Mouse (Mus musculus) erythroid progenitor cell, adult 5-6 weeks (primary cell): ENCODE results near the gene Cenpa. TPM values are rescaled to one million over a fixed set of nuclear protein-coding genes. Genes with fewer than 3 reads are reported as not detected.

ENCODE experiments used
- ATAC-seq: replicated peaks from 2 replicates; pipeline ENCODE4 v1.8.0; 2016; ENCODE audit warnings: moderate number of reproducible peaks, mild to moderate bottlenecking, moderate TSS enrichment, inconsistent platforms; ENCODE audit not compliant: poor library complexity, low FRiP score, severe bottlenecking
- total RNA-seq, 2 experiments: library from RNA; stranded (forward) in 1 of 2; stranded (reverse) in 1 of 2; fragments of 150-400 nt in 1 of 2; fragments of 186-747, 209-891 nt in 1 of 2; gene quantifications; 2 replicates each; pipeline versions ENCODE4 v1.2.3 to v1.2.4; 2015 to 2017; ENCODE audit warnings: low replicate concordance in 2 of 2

Cenpa gene
- total RNA-seq, 2 experiments from 2014 or later: 370 to 540 TPM

DNA sequence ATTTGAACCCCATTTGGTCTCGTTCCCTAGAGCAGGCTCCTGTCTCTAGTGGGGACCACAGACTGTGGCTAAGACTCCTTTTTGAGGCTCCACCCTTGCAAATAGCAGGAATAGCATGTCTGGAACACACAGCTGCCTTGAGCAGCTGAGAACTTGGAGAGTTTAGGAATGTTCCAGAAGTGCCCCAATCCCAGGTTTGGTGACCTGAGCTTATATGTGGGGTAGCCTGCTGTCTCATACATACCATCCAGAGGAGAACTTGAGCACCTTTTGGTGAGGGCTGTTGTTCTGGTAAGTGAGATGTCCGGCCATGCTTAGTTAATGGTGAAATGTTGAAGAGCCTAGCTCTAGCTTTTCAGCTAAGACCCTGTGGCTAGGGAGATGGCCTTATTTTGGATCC lies 49.7 kb downstream of the Cenpa start:
- no peak for ATAC-seq

DNA sequence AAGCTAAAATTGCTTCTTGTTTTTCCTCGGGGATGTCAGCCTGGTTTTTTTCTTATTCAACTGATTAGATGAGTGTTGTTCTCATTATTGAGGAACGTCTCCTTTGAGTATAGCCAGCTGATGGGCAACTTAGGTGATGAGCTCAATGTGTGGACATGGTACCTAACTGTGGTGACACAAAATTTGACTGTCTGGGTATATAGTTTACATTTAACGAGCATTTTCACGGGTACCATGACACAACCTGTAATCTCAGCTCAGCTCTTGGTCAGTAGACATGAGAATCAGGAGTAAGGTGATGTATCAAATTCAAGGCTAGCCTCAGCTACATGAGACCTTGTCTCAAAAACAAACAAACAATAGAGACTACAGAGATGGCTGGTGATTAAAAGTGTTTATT lies 50.9 kb downstream of the Cenpa start:
- no peak for ATAC-seq

DNA sequence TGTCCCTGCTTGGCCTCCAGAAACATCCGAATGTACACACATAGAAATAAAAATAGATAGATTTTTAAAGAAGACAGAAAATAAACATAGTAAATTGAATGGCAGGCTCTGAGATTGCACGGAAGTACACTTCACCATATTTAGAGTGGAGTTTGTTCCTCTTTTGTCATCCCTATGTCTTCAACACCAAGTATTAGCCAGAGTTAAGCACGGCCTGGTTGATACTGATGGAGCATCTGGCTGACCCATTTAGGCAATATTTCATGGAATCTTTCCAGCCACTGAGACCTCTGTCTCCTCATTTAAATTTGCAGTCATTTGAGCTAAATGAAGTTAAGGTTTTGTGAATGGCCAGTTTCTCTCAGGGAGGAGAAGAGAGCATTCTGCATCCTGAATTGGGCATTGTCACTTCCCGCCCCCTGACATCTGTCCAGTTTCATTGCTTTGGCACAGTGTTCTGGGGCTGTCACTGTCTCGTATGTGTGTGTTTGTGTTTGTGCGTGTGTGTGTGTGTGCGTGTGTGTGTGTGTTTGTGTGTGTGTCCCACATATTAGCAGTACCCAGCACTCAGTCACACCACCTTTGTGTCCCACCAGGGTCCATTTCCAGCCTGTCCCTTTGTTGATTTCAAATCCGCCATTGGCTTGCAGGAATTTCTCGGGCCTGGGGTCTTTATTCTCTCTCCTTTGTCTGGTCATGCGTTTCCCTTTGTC lies 51.6 kb downstream of the Cenpa start:
- ATAC-seq: no peak

DNA sequence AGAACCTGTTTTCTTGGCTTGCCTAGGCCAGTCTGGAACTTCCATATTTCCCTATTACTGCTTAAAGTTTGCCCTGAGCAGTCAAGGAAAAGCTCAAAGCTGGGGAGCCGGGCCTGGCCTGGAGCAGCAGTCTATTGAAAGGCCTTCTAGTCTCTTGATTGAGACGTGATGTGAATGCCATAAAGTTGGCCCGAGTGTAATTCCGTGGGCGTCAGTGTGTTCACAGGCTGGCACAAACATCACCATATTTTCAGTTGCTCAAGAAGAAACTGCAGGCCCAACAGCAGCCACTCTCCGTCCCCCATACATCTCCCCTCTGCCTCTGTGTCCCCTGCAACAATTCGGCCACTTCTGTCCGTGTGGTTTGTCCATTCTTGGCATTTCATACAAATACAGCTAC lies 55.4 kb downstream of the Cenpa start:
- ATAC-seq: no peak

Other genes starting within 250 kb of the Cenpa start
- gene Otof, start 204.8 kb upstream of the Cenpa start, total RNA-seq (2015; ENCODE audit: low replicate concordance): not detected in 2 replicates
- gene Otof, start 204.8 kb upstream of the Cenpa start, total RNA-seq (2017; ENCODE audit: low replicate concordance): not detected in 2 replicates
- gene 1700001C02Rik, start 200.7 kb upstream of the Cenpa start, total RNA-seq (2015; ENCODE audit: low replicate concordance): not detected in 2 replicates
- gene 1700001C02Rik, start 200.7 kb upstream of the Cenpa start, total RNA-seq (2017; ENCODE audit: low replicate concordance): not detected in 2 replicates
- not detected in 2 replicates for gene Cib4, start 120.9 kb upstream of the Cenpa start, total RNA-seq (2015; ENCODE audit: low replicate concordance)
- not detected in 2 replicates for gene Cib4, start 120.9 kb upstream of the Cenpa start, total RNA-seq (2017; ENCODE audit: low replicate concordance)
- gene Kcnk3, start 78.6 kb upstream of the Cenpa start, total RNA-seq (2015; ENCODE audit: low replicate concordance): not detected in 2 replicates
- gene Kcnk3, start 78.6 kb upstream of the Cenpa start, total RNA-seq (2017; ENCODE audit: low replicate concordance): not detected in 2 replicates
- 9.4 and 13.4 TPM in 2 replicates for gene Slc35f6, start 18.8 kb upstream of the Cenpa start, total RNA-seq (2015; ENCODE audit: low replicate concordance)
- gene Slc35f6, start 18.8 kb upstream of the Cenpa start, total RNA-seq (2017; ENCODE audit: low replicate concordance): 11.2 and 16.7 TPM in 2 replicates
- gene Dpysl5, start 44.8 kb downstream of the Cenpa start, total RNA-seq (2015; ENCODE audit: low replicate concordance): 0.36 TPM in 1 of 2 replicates, not detected in the other
- not detected in 2 replicates for gene Dpysl5, start 44.8 kb downstream of the Cenpa start, total RNA-seq (2017; ENCODE audit: low replicate concordance)
- gene Mapre3, start 147.9 kb downstream of the Cenpa start, total RNA-seq (2015; ENCODE audit: low replicate concordance): 1.3 TPM in 1 of 2 replicates, not detected in the other
- 0.64 TPM in 1 of 2 replicates, not detected in the other for gene Mapre3, start 147.9 kb downstream of the Cenpa start, total RNA-seq (2017; ENCODE audit: low replicate concordance)
- 6.8 and 11.3 TPM in 2 replicates for gene Tmem214, start 201.2 kb downstream of the Cenpa start, total RNA-seq (2015; ENCODE audit: low replicate concordance)
- 9.5 and 10.0 TPM in 2 replicates for gene Tmem214, start 201.2 kb downstream of the Cenpa start, total RNA-seq (2017; ENCODE audit: low replicate concordance)
- gene Agbl5, start 221.9 kb downstream of the Cenpa start, total RNA-seq (2015; ENCODE audit: low replicate concordance): 3.4 and 3.6 TPM in 2 replicates
- 1.1 and 7.1 TPM in 2 replicates for gene Agbl5, start 221.9 kb downstream of the Cenpa start, total RNA-seq (2017; ENCODE audit: low replicate concordance)
- 256 and 260 TPM in 2 replicates for gene Ost4, start 241.0 kb downstream of the Cenpa start, total RNA-seq (2015; ENCODE audit: low replicate concordance)
- 78.4 and 188 TPM in 2 replicates for gene Ost4, start 241.0 kb downstream of the Cenpa start, total RNA-seq (2017; ENCODE audit: low replicate concordance)
- 9.6 and 11.5 TPM in 2 replicates for gene Emilin1, start 246.6 kb downstream of the Cenpa start, total RNA-seq (2015; ENCODE audit: low replicate concordance)
- 5.6 and 11.6 TPM in 2 replicates for gene Emilin1, start 246.6 kb downstream of the Cenpa start, total RNA-seq (2017; ENCODE audit: low replicate concordance)